Mouse (Mus musculus) T-helper 2 cell (primary cell): ENCODE measurements around the gene Samd5.

ENCODE experiments used
- in situ Hi-C: fragments of 300-600 bp; cut with MboI, MseI; formaldehyde crosslinking; loops from one replicate; pipeline ENCODE4 v1.15.1; 2025; ENCODE audit warnings: high pct_unique_total_duplicates

Samd5 gene

DNA sequence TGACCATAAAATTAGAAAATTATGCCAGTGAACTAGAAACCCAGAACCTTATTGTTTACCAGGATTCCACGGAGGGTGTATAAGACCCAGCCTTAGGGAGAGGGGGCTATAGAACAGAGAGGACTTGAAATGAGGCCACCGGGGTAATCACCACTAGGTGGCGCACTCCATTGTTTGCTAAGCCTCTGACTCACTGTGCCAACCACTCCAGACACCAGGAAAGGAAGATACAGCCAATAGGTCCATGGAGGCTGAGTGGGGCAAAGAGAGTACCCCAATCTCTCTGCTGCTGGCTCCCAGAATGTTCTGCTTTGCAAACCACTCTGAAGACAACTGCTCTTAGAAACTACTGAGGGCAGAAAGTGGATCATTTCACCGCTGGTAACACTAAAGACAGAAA, 99.4 kb downstream of the Samd5 start:
- in situ Hi-C loops: loop anchor here (10.0 kb wide), 1 partner anchor 749 kb away; no protein-coding TSS in a partner anchor

GRCm38 (mm10) chr10:9574135-9574534, 100.9 kb downstream of the Samd5 start:
- in situ Hi-C loops: loop anchor here (10.0 kb wide), 1 partner anchor 751 kb away; no protein-coding TSS in a partner anchor
